Mouse (Mus musculus) cortical plate, adult 2 months (tissue): ENCODE measurements at regions not wholly inside any gene's neighbourhood (a gene's known extent, or its start where the extent isn't known, plus 50 kb on each side); places are given as distances from the start of the nearest gene placed in this dataset.

Source experiments
- CTCF ChIP-seq: fragments of 200-500 bp; IDR thresholded peaks from 2 replicates; pipeline ENCODE4 v1.5.1; 2011; ENCODE audit warnings: mild to moderate bottlenecking, control low read depth, low read length; ENCODE audit not compliant: insufficient read depth; ENCODE audit errors: extremely low read depth
- POLR2A ChIP-seq: fragments of 200-500 bp; IDR thresholded peaks from 2 replicates; pipeline ENCODE4 v1.6.1; 2011; ENCODE audit warnings: mild to moderate bottlenecking, low read length, control low read depth; ENCODE audit not compliant: insufficient read depth; ENCODE audit errors: extremely low read depth

DNA sequence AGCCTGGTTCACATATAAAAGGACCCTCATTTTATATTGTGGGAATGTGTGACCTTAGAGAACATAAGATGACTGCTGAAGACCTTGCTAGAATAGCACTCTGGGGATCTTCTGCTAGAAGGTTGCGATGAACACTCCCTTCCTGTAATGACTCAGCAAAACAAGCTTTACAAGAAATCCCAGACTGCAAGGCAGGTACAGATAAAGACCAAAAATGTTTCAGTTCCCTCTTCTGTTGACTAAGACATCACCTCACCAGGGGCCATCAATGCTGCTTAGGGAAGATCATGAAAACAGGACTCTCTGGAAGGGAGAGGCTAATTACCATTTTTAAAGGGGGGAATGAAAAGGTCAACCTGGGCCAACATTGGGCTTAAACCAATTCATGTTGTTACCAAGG, 613.7 kb downstream of the Pla2g4a start:
- TF ChIP-seq POLR2A (no peak), CTCF (no peak)
